Comparison of ENCODE assay signal across 12 mouse cellular contexts in genomic region chr16:94086701-94087569, GRCm38 (mm10). TPM values are rescaled to one million over a fixed set of nuclear protein-coding genes. Genes with fewer than 3 reads are reported as not detected.
DNase-seq lines count a peak whose midpoint lies in the region; ATAC-seq lines count a peak whose summit lies in the region.
"Had no signal": no experiment of that assay in that cellular context is flagged by ENCODE, and none has a peak within 500 bp of the region (broad histone marks: within the 10 kb centered on the region; RNA-seq: fewer than 3 reads in every experiment).

No protein-coding gene starts in this region.

- H3K27me3 ChIP-seq in lung, embryonic 15.5 days = peaks cover 98% of the 10 kb centered on the region
- peaks cover 98% of the 10 kb centered on the region for H3K27me3 ChIP-seq in embryonic facial prominence, embryonic 13.5 days
- peaks cover 97% of the 10 kb centered on the region for H3K27me3 ChIP-seq in neural tube, embryonic 11.5 days (ENCODE audit: control insufficient read depth, insufficient read depth, low read length)

- no peak for ATAC-seq in lung, embryonic 15.5 days (ENCODE audit: borderline replicate concordance, extremely low read depth, low FRiP score, low TSS enrichment)
- ATAC-seq in embryonic facial prominence, embryonic 13.5 days (ENCODE audit: insufficient number of reproducible peaks, insufficient read depth, low FRiP score, low TSS enrichment, low read depth) = no peak
- no peak for ATAC-seq in neural tube, embryonic 11.5 days (ENCODE audit: insufficient read depth, low FRiP score, low TSS enrichment)
- ATAC-seq in inflammation-experienced regulatory T-cells, adult 6 months = no peak

- intact Hi-C loops in gastrocnemius, postnatal 14 days (cut with DNase I; ENCODE audit: low total_unique reads) = no loop called here

- WGBS in lung, embryonic 15.5 days = 2% methylated on average over 50 of the region's 50 CpGs
- WGBS in embryonic facial prominence, embryonic 13.5 days = 2% methylated on average over 50 of the region's 50 CpGs
- WGBS in neural tube, embryonic 11.5 days = under 1% methylated on average over 50 of the region's 50 CpGs

- H3K36me3 ChIP-seq in lung, embryonic 15.5 days = no peaks in the 10 kb centered on the region
- H3K36me3 ChIP-seq in embryonic facial prominence, embryonic 13.5 days = no peaks in the 10 kb centered on the region
- no peaks in the 10 kb centered on the region for H3K36me3 ChIP-seq in neural tube, embryonic 11.5 days (ENCODE audit: control insufficient read depth, insufficient read depth, low read length)

- H3K4me2 ChIP-seq in lung, embryonic 15.5 days = peak overlapping the region; percentile 14; the same call in 1 of the 2 replicates
- peak overlapping the region; percentile 30; the same call in 1 of the 2 replicates for H3K4me2 ChIP-seq in embryonic facial prominence, embryonic 13.5 days
- no peak overlapping the region for H3K4me2 ChIP-seq in neural tube, embryonic 11.5 days (ENCODE audit: low read depth)

- peaks cover 18% of the 10 kb centered on the region for H3K4me1 ChIP-seq in lung, embryonic 15.5 days
- peaks cover 36% of the 10 kb centered on the region for H3K4me1 ChIP-seq in embryonic facial prominence, embryonic 13.5 days
- peaks cover 12% of the 10 kb centered on the region for H3K4me1 ChIP-seq in neural tube, embryonic 11.5 days (ENCODE audit: control insufficient read depth, insufficient read depth, low read length)

- no peak overlapping the region for H3K9ac ChIP-seq in lung, embryonic 15.5 days
- 0 out of 2 replicates have a peak overlapping the region, but pooled peaks have one; percentile 44 for H3K9ac ChIP-seq in embryonic facial prominence, embryonic 13.5 days
- no peak overlapping the region for H3K9ac ChIP-seq in neural tube, embryonic 11.5 days (ENCODE audit: low read length)

- no peak overlapping the region for H3K4me3 ChIP-seq in lung, embryonic 15.5 days
- peak overlapping the region; percentile 27 for H3K4me3 ChIP-seq in embryonic facial prominence, embryonic 13.5 days
- no peak overlapping the region for H3K4me3 ChIP-seq in neural tube, embryonic 11.5 days (ENCODE audit: low read depth, low read length)
- H3K4me3 ChIP-seq: heart, adult 2 months had no signal

- no peaks in the 10 kb centered on the region for H3K9me3 ChIP-seq in lung, embryonic 15.5 days
- H3K9me3 ChIP-seq in embryonic facial prominence, embryonic 13.5 days = no peaks in the 10 kb centered on the region
- no peaks in the 10 kb centered on the region for H3K9me3 ChIP-seq in neural tube, embryonic 11.5 days (ENCODE audit: control insufficient read depth, low read length)

- no peak overlapping the region for H3K27ac ChIP-seq in lung, embryonic 15.5 days
- no peak overlapping the region for H3K27ac ChIP-seq in embryonic facial prominence, embryonic 13.5 days
- no peak overlapping the region for H3K27ac ChIP-seq in neural tube, embryonic 11.5 days (ENCODE audit: low read depth, low read length)
- H3K27ac ChIP-seq: heart, adult 2 months had no signal

- peak; percentile 25 for DNase-seq in gastrocnemius, postnatal 14 days
- DNase-seq in gastrocnemius, postnatal 25 days = no peak
- no peak for DNase-seq in lung, postnatal 25 days (ENCODE audit: low spot score)
- DNase-seq in neural tube, embryonic 11.5 days (ENCODE audit: low spot score) = peak; percentile 61
- no peak for DNase-seq in right cerebral cortex, postnatal 14 days
- DNase-seq: adrenal gland, postnatal 36 days had no signal

RNA-seq across cellular contexts. Expression of gene Sim2, which starts 2.2 kb away (rescaled TPM):
- 10 to 100 TPM in 1 of 2 experiments, 1 to 10 TPM in 1; 9.7 to 11.4 TPM for total RNA-seq in gastrocnemius, postnatal 14 days (2021)
- total RNA-seq in gastrocnemius, postnatal 25 days (2021) = 10 to 100 TPM in 1 of 2 experiments, 1 to 10 TPM in 1; 2.7 to 13.0 TPM
- 0.12 and 0.15 TPM in 2 replicates for polyA plus RNA-seq in lung, embryonic 15.5 days (2015; fragmentation: Nextera tagmentation; extraction: Ambion mirVana)
- 0.50 and 0.58 TPM in 2 replicates for polyA plus RNA-seq in embryonic facial prominence, embryonic 13.5 days (2015; fragmentation: Nextera tagmentation; extraction: Ambion mirVana)
- 0.16 and 0.35 TPM in 2 replicates for polyA plus RNA-seq in neural tube, embryonic 11.5 days (2014; fragmentation: Nextera tagmentation; extraction: Ambion mirVana)
- not detected for polyA plus RNA-seq in inflammation-experienced regulatory T-cells, adult 6 months (2017; shearing (Covaris generic))
- total RNA-seq: adrenal gland, postnatal 36 days; heart, adult 2 months had no signal
- polyA plus RNA-seq: cortical plate, adult 2 months; spleen, adult 2 months had no signal

Comparison
In these comparisons a context has a peak if more than half of its experiments do, and no peak if none do; other contexts are left out.
1. DNase-seq: peak in gastrocnemius, postnatal 14 days (single experiment) and neural tube, embryonic 11.5 days (single experiment); none in gastrocnemius, postnatal 25 days (single experiment), lung, postnatal 25 days (single experiment) and right cerebral cortex, postnatal 14 days (single experiment).